Mouse (Mus musculus) lung, adult 2 months (tissue): ENCODE data around the gene Col11a1.

Experiments used
- CTCF ChIP-seq: fragments of 200-500 bp; IDR thresholded peaks from 2 replicates; pipeline ENCODE4 v1.5.1; 2011; ENCODE audit warnings: mild to moderate bottlenecking, low read length, control low read depth; ENCODE audit not compliant: insufficient read depth
- POLR2A ChIP-seq: fragments of 200-500 bp; IDR thresholded peaks from 2 replicates; pipeline ENCODE4 v1.6.1; 2011; ENCODE audit warnings: low read depth, mild to moderate bottlenecking, control low read depth, low read length, borderline replicate concordance; ENCODE audit errors: extremely low read depth

GRCm38 (mm10) chr3:114147140-114147539 is 116.8 kb downstream of the Col11a1 start:
- TF ChIP-seq POLR2A: no peak
- TF ChIP-seq CTCF: no peak
